Mouse (Mus musculus): ENCODE results near the gene Hivep2.

Gene Hivep2

DNA sequence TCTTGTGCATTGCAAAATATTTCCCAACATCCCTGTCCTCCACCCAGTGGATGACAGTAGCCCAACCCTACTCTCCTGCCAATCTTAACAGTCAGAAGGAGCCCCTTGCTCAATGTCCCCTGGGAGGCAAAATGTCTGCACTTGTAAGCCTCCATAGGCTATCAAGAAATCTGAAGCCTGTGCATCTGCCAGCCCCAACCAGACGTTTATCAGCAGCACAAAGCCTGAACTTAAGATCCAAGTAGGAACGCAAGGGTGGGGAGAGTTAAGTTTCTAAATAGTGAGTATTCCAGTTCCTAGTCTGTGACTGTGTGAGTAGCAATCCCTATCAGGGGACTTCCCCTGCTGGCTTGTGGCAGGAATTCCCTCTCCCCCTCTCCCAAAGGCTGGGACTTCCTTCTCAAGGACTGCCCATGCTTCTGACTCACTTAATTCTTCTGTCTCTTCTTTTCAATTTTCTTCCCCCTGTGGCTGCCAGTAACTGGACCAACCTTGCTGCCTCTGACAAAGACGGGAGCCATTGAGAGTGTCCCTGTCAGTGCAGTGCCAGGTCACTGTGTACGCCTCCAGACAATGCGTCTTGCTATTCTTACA lies 82.5 kb downstream of the Hivep2 start:
- no peak for DNase-seq (ENCODE audit: low spot score in 2 of 2)

DNA sequence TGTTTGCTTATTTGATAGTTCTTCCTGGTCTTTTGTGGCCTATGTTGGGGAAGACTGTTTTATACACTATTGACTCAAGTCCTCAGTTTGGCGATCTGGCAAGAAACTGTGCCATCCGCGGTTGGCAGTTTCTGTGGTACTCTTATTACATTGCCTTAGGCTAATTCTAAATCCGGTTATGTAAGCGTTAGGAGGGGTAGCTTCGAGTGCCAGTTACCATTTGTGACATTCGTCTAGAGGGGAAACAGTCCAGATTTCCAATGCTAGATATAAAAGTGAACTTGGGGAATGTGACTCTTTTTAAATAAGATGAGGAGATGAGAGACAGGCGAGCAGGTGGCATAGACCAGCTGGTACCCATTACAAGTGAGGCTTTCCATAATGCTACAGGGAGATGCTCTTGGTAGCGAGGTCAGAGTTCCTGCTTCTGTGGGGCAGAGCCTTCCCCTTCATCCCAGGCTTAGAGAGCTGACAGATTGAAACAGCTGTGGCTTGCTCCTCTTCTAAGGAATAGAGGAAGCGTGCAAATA lies 83.1 kb downstream of the Hivep2 start:
- no peak for DNase-seq (ENCODE audit: low spot score in 2 of 2)

DNA sequence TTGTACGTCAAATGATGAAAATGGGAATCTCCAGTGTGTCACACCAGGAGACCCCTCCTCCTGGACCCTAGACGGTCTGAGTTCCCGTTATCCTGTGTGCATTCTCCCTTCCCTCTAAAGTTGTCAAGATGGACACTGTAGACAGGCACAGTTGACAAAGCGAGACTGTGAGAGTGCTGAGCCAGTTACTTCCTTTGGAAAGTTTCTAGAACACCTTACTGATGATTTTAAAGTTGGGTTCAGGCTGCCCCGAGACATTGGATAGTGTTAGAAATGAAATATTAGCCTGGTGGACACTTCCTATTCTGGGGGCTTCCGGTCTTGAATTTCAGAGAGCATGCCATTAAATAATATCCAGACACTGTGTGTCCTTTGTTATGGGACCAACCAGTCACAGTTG lies 83.8 kb downstream of the Hivep2 start:
- DNase-seq (ENCODE audit: low spot score in 2 of 2): no peak

DNA sequence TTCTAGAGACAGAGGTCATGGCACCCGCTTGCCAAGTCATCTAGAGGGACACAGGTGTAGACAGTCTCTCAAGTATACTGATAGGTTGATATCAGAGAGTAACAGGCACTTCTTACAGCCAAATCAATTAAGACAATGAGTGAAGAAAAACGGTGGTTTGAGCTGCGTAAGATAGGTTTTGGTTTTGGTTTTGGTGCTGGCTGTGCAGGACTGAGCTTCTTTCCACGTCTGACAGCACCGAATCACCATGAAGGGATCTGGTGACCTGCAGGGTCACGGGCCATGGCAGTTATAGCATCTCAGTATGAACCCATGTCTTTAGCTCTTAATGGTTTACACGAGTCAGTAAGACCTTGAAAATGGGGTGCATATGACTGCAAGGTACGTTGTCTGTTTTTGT lies 84.7 kb downstream of the Hivep2 start:
- no peak for DNase-seq (ENCODE audit: low spot score in 2 of 2)

DNA sequence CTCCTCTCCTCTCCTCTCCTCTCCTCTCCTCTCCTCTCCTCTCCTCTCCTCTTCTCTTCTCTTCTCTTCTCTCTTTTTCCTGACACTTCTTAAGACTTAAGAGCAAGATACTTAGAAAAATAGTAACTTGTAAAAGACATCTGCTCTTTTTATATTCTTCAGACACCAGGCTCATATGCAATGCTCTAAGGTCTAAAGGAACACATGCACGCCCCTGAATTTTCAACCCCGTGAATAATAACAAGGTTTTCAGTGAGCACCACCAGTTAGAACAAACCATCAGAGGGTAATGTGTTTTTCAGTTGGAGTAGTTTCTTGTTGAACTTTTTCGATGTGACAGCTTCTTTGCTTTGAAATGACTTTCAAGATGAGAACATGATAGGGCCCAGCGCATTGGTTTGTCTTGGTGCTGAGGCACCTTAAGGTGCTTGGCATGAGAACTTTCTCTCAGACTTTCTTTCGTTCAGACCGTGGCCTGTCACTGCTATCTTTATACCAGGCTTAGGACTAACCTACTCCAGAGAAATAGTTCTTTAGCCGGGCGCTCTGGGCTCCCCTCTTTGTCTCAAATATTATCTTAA lies 86.3 kb downstream of the Hivep2 start:
- no peak for DNase-seq (ENCODE audit: low spot score in 2 of 2)

DNA sequence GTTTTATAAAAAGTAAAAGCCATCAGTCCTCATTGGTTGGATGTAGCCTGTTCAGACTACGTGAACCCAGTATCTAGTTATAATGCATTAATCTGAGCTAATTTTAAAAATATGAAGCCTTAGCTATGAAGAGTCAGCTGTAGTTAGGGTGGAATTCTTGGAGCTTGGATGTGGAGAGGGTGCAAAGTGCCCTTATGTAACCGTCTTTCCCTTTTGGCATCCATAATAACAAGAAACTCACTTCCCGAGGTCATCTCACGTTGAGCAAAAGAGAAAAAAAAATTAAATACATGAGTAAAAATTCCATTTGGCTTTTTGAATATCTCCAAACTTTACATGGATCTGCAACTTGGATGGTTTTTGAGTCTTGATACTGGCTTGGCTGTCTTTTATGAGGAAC lies 89.0 kb downstream of the Hivep2 start:
- no peak for DNase-seq (ENCODE audit: low spot score in 2 of 2)

DNA sequence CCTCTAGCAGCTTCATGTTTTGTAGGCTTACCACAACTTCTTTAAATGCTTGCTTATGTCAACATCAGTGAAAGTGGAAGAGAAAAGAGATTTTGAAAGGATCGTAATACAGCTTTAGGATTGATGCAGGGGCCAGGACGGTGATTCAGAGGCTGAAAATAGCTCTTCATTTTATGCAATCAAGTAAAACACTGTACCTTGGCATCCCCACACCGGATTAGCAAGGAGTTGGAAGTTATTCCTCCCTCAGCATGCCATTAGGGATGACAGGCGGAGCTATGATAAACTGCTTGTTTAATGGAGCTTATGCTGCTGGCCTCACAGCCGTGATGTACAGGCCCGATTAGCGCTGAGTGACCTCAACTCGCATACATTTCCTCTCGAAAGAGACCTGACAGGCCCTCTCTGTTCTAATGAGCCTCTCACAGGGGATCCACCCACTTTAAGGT lies 89.7 kb downstream of the Hivep2 start:
- peak in 1 of 2 experiments; percentile 23 for DNase-seq (ENCODE audit: low spot score in 2 of 2)

DNA sequence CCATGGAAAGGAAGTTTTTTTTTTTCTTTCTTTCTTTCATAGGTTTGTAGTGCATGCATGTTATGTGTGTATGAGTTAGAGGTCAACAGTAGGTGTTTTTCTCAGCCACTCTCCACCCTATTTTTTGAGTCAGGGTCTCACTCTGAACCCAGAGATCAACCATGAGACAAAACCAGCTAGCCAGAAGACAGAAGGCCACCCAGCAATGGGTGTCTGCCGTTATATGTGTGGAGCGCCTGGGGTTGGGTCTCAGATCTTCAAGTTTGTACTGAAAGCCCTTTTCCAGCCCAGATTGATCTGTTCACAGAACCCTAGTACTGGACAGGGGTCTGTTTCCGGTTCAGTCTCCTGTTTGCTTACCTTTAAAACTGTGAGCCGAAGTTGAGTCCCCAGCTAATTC lies 90.2 kb downstream of the Hivep2 start:
- no peak for DNase-seq (ENCODE audit: low spot score in 2 of 2)

DNA sequence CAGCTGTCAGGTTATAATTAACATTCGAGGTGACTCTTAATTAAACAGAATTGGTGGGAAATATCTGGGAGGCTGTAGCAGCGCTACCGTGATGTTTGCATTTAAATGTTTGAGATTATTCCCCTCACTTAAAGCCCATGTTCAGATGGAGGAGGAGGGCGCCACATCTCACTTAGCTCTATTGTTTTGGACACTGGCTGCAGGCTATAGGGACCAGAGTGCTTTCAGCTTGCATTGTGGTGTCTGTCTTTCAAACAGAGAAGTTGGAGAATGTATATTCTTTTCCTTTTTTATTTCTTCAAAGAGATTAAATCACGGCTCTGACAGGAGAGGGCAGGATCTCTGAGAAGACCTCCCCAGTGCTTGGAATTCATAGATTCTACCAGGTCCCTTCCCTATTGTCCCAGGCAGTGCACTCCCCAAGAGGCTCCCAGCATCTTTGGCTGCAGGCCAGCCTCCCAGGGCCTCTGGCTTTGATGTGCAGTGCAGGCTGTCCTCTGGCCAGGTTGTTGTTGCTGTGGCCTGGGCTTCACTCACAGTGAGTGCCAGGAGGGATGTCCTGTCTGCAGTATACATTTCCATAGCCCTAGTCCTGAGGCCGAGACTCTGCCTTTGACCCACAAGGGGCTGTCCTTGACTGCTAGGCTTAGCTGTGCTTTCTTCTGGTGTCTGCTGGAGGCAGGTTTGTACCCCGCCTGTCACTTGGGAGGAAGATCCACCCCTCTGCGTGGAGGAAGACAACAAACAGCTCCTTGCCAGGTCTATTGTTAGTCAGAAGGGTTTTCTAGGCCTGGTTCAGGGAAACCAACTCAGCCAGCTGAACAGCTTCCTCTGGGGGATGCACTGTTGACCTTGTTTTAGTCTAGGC lies 90.9 kb downstream of the Hivep2 start:
- DNase-seq (ENCODE audit: low spot score in 2 of 2): peak; percentile 57 to 69

DNA sequence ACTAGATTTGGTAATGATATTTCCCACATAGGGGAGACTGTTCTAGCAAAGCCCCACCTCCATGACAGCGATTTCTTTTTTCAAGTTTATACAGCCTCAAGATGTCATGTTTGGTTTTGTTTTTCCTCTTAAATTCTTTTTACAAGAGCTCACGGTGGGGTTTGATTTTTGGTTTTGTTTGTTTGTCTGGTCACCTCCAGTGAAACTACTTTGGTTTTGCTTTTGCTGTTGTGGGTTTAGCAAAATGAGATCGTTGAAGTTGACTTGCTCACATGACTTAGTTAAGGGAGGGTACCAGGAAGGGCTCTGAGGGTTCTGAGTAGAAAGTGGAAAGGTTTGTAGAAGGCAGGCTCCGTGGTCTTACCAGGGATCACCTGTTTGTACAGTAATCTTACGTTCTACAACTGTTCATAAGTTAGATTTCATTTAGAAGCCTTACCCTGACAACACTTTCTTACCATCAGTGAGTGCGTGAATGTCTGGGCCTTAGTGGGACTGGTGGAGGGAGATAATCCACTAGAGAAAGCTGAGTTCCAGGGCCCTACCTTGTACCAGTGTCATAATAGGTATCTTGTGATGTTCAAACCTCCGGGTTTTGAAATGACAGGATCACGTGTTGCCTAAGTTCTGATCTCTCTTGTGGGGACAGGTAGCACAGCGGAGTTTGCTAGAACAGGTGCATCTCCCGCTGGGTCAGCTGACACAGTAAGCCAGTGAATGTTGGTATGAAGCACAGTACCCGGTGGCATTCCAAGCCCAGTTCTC lies 92.1 kb downstream of the Hivep2 start:
- DNase-seq (ENCODE audit: low spot score in 2 of 2): no peak

DNA sequence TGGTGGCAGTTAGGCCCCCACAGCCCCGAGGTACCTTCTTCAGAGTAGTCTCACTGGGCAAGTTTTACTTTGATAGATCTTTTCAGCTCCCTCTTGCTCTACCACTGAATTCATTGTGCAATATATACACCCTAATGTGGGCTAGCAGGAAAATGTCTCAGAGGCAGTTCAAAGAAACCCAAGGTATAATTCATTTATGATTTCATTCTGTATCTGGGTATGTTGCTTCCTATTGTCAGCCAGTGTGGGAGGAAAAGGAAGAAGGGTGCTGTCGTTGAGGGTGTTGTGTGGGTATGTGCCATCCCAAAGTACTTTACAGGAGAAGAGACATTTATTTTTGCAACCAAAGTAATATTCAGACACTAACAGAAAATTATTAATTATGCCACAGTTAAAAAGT lies 92.9 kb downstream of the Hivep2 start:
- no peak for DNase-seq (ENCODE audit: low spot score in 2 of 2)

DNA sequence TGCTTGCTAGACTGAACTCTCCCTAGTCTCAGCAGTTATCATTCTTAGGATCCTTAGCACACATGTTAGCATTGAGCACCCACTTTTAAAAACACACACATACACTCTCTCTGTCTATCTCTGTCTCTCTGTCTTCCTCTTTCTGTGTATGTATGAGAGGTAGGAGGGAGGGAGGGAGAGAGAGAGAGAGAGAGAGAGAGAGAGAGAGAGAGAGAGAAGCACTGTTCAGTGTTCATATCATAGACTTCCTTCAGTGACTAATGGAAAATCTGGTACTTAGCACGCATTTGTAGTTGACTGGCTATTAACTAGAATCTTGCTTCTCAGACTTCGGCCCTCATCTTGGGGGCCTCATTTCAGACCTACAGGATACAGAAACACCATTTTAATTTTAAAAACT lies 93.7 kb downstream of the Hivep2 start:
- DNase-seq (ENCODE audit: low spot score in 2 of 2): no peak

DNA sequence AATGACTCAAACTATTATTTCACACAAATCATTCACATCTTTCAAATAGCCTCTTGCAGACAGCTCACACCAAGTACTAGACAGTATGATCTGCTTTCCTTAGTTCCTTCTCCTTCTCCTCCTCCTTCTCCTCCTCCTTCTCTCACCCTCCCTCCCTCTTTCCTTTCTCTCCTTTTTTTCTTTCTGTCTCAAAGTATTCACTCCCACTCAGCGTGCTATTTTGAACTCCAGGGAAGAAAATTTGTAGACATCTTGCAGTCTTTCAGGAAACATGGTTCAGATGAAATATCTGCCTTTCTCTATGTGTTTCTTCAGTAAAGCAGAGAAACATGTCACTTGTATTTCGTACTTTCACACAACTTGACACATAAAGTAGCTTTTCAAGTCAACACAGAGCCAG lies 94.4 kb downstream of the Hivep2 start:
- DNase-seq (ENCODE audit: low spot score in 2 of 2): no peak

DNA sequence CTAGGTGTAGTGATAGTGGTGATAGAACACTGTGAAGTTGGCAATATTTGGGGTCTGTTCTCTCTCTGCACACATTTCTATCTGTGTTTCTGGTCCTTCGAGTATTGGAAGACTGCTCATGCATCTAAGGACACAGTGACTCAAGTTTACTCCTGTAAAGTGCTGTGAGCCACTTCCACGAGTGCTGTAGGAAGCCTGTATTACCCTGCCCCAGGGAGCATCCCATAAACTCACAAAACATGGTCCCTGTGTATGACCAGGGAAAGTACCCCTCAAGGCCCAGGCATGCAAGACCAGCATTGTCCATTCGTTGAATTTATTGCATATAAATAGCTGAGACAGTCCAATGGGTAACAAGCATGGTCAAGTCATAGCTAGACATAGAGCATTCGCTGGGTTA lies 97.4 kb downstream of the Hivep2 start:
- DNase-seq (ENCODE audit: low spot score in 2 of 2): no peak

DNA sequence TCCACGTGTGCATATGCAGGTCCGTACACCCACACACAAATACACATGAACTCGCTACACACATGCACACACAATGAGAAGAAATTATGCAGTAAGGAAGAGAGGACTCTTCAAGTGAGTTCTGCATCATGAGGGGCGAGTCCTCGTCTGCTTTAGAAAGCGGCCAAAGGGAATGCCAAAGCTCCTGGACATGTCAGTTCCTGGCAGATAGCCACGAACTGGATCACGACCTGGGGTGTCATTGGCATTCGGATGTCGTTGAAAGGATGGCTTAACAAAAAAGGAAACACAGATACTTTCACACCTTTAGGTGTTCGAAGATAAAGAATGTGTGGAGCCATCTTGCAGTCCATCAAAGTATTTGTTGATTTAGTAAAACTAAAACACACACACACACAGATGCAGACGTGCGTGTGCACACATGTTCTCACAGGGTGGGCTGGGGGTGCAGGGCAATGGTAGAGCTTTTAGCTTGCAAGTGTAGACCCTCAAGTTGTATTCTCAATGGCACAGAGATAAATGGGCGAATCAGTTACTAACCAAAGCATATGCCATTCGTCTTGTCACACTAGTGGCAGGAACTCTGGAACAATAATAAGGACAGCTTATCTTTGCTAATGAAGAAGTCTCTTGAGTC lies 99.0 kb downstream of the Hivep2 start:
- DNase-seq (ENCODE audit: low spot score in 2 of 2): no peak

DNA sequence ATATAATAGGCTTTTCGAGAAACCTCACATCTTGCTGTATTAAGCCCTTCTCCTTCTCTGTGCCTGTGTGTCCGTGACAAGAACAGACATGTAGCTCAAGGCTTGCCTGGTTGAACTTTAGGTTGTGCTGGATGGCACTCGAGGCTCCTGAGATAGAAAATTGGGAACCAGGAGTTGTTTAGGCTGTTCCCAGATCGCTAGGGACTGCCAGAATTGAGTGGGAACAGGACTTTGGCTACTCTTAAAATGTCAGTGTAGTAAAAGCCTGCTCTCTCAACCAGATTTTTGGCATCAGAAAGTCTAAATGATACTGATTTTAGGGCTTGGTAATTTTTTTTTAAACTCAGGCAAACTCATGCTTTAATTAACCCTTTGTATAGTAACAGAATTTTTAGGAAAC lies 101.9 kb downstream of the Hivep2 start:
- no peak for DNase-seq (ENCODE audit: low spot score in 2 of 2)

DNA sequence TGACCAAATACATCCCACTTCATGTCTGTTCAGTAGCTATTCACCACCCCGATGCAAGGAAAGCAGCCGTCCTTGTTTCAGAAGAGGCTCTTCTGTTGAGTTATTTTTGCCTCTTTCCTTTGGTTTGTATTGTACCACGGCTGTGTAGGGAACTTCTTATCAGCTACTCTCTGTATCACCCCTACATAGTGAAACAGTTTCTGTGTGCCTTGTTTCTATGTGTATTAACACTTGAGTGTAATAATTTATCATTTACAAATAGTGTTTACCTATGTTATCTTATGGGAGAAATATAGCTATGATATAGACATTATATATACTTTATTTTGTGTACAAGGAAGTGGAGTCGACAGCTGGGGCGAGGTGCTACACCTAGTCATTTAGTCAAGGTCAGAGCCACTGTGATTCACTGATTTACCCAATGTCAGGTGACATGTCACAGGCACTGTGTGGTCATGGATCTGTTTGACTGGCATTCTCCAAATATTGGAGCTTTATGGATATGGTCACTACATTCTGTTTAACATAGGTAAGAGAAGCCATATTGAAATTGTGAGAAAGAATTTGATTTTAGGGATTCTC lies 104.7 kb downstream of the Hivep2 start:
- DNase-seq (ENCODE audit: low spot score in 2 of 2): no peak

DNA sequence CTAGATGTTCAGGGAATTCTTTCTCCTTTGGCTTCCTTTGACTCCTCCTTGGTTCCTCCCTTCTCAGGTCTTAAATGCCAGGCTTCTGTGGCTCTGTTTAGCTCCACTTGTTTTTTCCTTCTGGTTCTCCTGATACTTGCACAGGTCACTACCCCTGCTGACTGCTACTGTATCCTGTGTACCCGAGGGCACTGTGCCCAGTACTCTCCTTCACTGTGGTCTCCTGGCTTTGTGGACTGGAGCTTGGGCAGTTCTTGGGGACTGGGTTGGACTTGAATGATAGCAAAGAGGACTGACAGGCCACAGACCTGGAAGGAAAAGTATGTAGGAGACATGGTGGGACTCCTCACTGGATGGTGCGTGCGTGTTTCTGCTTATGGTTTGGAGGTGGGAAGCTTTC lies 106.6 kb downstream of the Hivep2 start:
- no peak for DNase-seq (ENCODE audit: low spot score in 2 of 2)

DNA sequence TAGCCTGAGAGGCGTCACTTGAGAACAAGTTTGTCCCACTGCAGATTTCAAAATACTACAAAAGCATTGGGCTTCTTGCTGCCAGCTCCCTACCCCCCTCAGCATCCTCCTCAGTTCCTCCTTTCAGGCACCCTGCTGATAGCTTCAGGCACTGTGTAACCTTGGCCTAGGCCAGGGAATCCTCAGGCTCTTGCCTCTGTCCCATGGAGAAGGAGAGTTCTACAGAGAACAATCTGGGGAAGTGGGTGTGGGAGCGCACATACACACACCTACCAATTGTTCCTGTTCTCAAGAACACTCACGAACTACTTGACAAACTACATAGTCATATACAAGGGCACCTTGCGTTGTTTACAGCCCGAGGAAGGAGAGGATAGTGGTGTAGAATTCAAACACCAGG lies 109.9 kb downstream of the Hivep2 start:
- DNase-seq (ENCODE audit: low spot score in 2 of 2): no peak

DNA sequence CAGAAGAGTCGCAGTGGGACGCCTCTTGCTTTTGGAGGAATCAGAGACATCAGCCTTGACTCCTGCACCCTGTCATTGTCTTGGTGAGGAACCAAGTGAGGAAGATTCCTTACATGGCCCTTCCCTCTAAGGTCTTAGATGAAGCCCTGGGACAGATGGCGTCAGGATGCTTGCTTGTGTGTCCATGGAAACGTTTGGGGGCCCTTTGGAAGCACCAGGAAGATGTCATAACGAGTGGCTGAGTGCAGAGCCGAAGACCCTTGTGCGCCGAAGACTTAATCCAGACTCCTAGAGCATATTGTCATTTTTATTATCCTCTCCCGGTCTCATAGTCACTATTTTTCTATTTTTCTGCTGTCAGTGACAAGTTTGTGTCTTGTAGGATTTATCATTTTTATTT lies 111.0 kb downstream of the Hivep2 start:
- DNase-seq (ENCODE audit: low spot score in 2 of 2): no peak

DNA sequence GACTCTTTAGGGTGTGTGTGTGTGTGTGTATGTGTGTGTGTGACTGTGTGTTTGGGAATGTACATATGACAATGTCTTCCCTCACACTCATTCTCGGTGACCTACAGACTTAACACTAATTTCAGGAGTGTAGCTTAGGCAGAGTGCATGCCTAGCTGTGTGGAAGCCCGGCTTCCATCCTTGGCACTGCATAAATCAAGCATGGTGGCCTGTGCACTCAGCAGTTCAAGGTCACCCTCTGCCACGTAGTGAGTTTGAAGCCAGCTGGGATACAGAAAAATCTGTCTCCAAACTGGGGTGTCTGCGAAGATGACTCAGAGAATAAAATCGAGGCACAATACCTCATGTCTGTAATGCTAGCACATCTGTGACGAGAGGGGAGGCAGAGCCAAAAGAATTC lies 115.0 kb downstream of the Hivep2 start:
- DNase-seq (ENCODE audit: low spot score in 2 of 2): no peak
